Mouse (Mus musculus) C2C12 (cell line): ENCODE measurements around the gene Mecom. TPM values are rescaled to one million over a fixed set of nuclear protein-coding genes. Genes with fewer than 3 reads are reported as not detected.

Experiments used
- H3K27me3 ChIP-seq: one replicate; pipeline ENCODE4 v1.6.1; 2011; ENCODE audit not compliant: control insufficient read depth, insufficient read depth, insufficient read length
- H3K36me3 ChIP-seq: one replicate; pipeline ENCODE4 v1.6.1; 2011; ENCODE audit not compliant: control insufficient read depth, insufficient read depth
- H3K4me3 ChIP-seq: one replicate; pipeline ENCODE4 v1.5.1; 2011; ENCODE audit warnings: mild to moderate bottlenecking, control low read depth; ENCODE audit not compliant: poor library complexity, insufficient read depth, severe bottlenecking
- H3K79me2 ChIP-seq: one replicate; pipeline ENCODE4 v1.6.1; 2011; ENCODE audit not compliant: control insufficient read depth, insufficient read depth
- H3K79me3 ChIP-seq: one replicate; pipeline ENCODE4 v1.6.1; 2011; ENCODE audit warnings: low read depth, control low read depth
- H3ac ChIP-seq: one replicate; pipeline ENCODE3; 2011; ENCODE audit warnings: low read depth; ENCODE audit not compliant: control insufficient read depth, insufficient read length
- CEBPB ChIP-seq: IDR thresholded peaks from one replicate; pipeline ENCODE4 v1.6.1; 2011; ENCODE audit warnings: low read depth, mild to moderate bottlenecking, control low read depth, moderate library complexity
- CTCF ChIP-seq: IDR thresholded peaks from one replicate; pipeline ENCODE4 v1.5.1; 2011; ENCODE audit not compliant: control insufficient read depth, insufficient read depth, insufficient read length
- FOSL1 ChIP-seq: IDR thresholded peaks from one replicate; pipeline ENCODE4 v1.8.0; 2011; ENCODE audit warnings: mild to moderate bottlenecking, low read length; ENCODE audit not compliant: poor library complexity, insufficient read depth, severe bottlenecking
- MAX ChIP-seq: IDR thresholded peaks from one replicate; pipeline ENCODE4 v1.6.1; 2011; ENCODE audit warnings: mild to moderate bottlenecking, control low read depth
- MYOD1 ChIP-seq: IDR thresholded peaks from one replicate; pipeline ENCODE4 v1.6.1; 2011; ENCODE audit warnings: low read depth; ENCODE audit not compliant: control insufficient read depth, insufficient read length
- MYOG ChIP-seq: IDR thresholded peaks from one replicate; pipeline ENCODE4 v1.6.1; 2011; ENCODE audit not compliant: control insufficient read depth, insufficient read length; ENCODE audit errors: extremely low read depth
- USF1 ChIP-seq: IDR thresholded peaks from one replicate; pipeline ENCODE4 v1.6.1; 2011; ENCODE audit warnings: low read depth, mild to moderate bottlenecking, control low read depth, moderate library complexity
- polyA plus RNA-seq: library from polyadenylated mRNA; unstranded; fragments of >200 nt; fragmentation: generic; extraction: Trizol; gene quantifications from one replicate; pipeline ENCODE4 v1.2.1, GENCODE M21; 2012; ENCODE audit warnings: missing spikeins

Mecom gene
- polyA plus RNA-seq, 1 experiment = 1.3 TPM

- H3K27me3 ChIP-seq = no peaks in the 10 kb centered on the region
Measured at GRCm38 (mm10) chr3:30076522-30076921, 471.3 kb downstream of the Mecom start.

GRCm38 (mm10) chr3:30071271-30071670, 476.5 kb downstream of the Mecom start:
- Histone ChIP-seq H3K79me2 (no peaks in the 10 kb centered on the region), H3ac (no peak overlapping the region), H3K27me3 (no peaks in the 10 kb centered on the region)

More at GRCm38 (mm10) chr3:30076522-30076921, 471.3 kb downstream of the Mecom start:
- no peak for TF ChIP-seq USF1
- no peak for TF ChIP-seq CTCF
- no peak for TF ChIP-seq CEBPB
- Histone ChIP-seq H3K4me3 (no peak overlapping the region), H3K36me3 (no peaks in the 10 kb centered on the region), H3K79me2 (no peaks in the 10 kb centered on the region), H3ac (no peak overlapping the region), H3K79me3 (no peaks in the 10 kb centered on the region)

GRCm38 (mm10) chr3:30066519-30066918, 481.3 kb downstream of the Mecom start:
- Histone ChIP-seq H3ac (no peak overlapping the region), H3K4me3 (no peak overlapping the region), H3K36me3 (no peaks in the 10 kb centered on the region), H3K27me3 (no peaks in the 10 kb centered on the region), H3K79me2 (no peaks in the 10 kb centered on the region), H3K79me3 (no peaks in the 10 kb centered on the region)
- TF ChIP-seq MAX (no peak), MYOD1 (no peak), CTCF (no peak), FOSL1 (no peak), CEBPB (no peak), MYOG (no peak), USF1 (no peak)

More at GRCm38 (mm10) chr3:30071271-30071670, 476.5 kb downstream of the Mecom start:
- H3K4me3 ChIP-seq = no peak overlapping the region
- no peaks in the 10 kb centered on the region for H3K79me3 ChIP-seq
- no peaks in the 10 kb centered on the region for H3K36me3 ChIP-seq
- TF ChIP-seq USF1 = no peak
- no peak for TF ChIP-seq MAX
- no peak for TF ChIP-seq CTCF
- no peak for TF ChIP-seq FOSL1
- TF ChIP-seq MYOD1 = no peak
- no peak for TF ChIP-seq CEBPB
- no peak for TF ChIP-seq MYOG

- no peaks in the 10 kb centered on the region for H3K79me3 ChIP-seq
- H3ac ChIP-seq = no peak overlapping the region
- no peaks in the 10 kb centered on the region for H3K36me3 ChIP-seq
- no peak overlapping the region for H3K4me3 ChIP-seq
- TF ChIP-seq CEBPB = no peak
- TF ChIP-seq MYOG = no peak
- TF ChIP-seq CTCF = no peak
- TF ChIP-seq MAX = no peak
- no peak for TF ChIP-seq USF1
- no peak for TF ChIP-seq MYOD1
- TF ChIP-seq FOSL1 = no peak
- H3K27me3 ChIP-seq = no peaks in the 10 kb centered on the region
- no peaks in the 10 kb centered on the region for H3K79me2 ChIP-seq
Measured at GRCm38 (mm10) chr3:30060058-30060457, 487.8 kb downstream of the Mecom start.

- H3K4me3 ChIP-seq = no peak overlapping the region
- H3K79me2 ChIP-seq = no peaks in the 10 kb centered on the region
- no peak overlapping the region for H3ac ChIP-seq
- H3K27me3 ChIP-seq = no peaks in the 10 kb centered on the region
- no peaks in the 10 kb centered on the region for H3K79me3 ChIP-seq
- H3K36me3 ChIP-seq = no peaks in the 10 kb centered on the region
- TF ChIP-seq MYOD1 = no peak
- TF ChIP-seq CTCF = no peak
- no peak for TF ChIP-seq MAX
- no peak for TF ChIP-seq MYOG
- no peak for TF ChIP-seq USF1
- TF ChIP-seq FOSL1 = no peak
- TF ChIP-seq CEBPB = no peak
Measured at GRCm38 (mm10) chr3:30059615-30060014, 488.2 kb downstream of the Mecom start.

- Histone ChIP-seq H3K79me3 (no peaks in the 10 kb centered on the region), H3K36me3 (no peaks in the 10 kb centered on the region), H3ac (no peak overlapping the region), H3K79me2 (no peaks in the 10 kb centered on the region), H3K4me3 (no peak overlapping the region), H3K27me3 (no peaks in the 10 kb centered on the region)
- peak; percentile 51 for TF ChIP-seq USF1
- no peak for TF ChIP-seq CEBPB
Measured at GRCm38 (mm10) chr3:30051287-30051686, 496.5 kb downstream of the Mecom start.

- H3K79me3 ChIP-seq = no peaks in the 10 kb centered on the region
- H3K27me3 ChIP-seq = no peaks in the 10 kb centered on the region
- TF ChIP-seq CEBPB (no peak), MAX (no peak), MYOD1 (no peak), FOSL1 (no peak), CTCF (no peak), USF1 (no peak), MYOG (no peak)
- H3ac ChIP-seq = no peak overlapping the region
- H3K36me3 ChIP-seq = no peaks in the 10 kb centered on the region
- H3K4me3 ChIP-seq = no peak overlapping the region
- H3K79me2 ChIP-seq = no peaks in the 10 kb centered on the region
Measured at GRCm38 (mm10) chr3:30050795-30051194, 497.0 kb downstream of the Mecom start.
